Mouse (Mus musculus) embryonic facial prominence, embryonic 12.5 days (tissue): ENCODE measurements around the gene Prn. TPM values are rescaled to one million over a fixed set of nuclear protein-coding genes. Genes with fewer than 3 reads are reported as not detected.

Experiments
- ATAC-seq: fragments of 200-750 bp; cut with Nextera tagmentation; 2 replicates; pipeline ENCODE4 v1.8.0; 2017; ENCODE audit not compliant: insufficient number of reproducible peaks, insufficient read depth, low FRiP score, low TSS enrichment
- H3K27ac ChIP-seq: fragments of 300-500 bp; sonication (generic); 2 replicates; pipeline ENCODE4 v1.5.1; 2016; ENCODE audit warnings: mild to moderate bottlenecking
- H3K27me3 ChIP-seq: fragments of 300-500 bp; sonication (generic); 2 replicates; pipeline ENCODE4 v1.6.1; 2016; ENCODE audit warnings: mild to moderate bottlenecking, moderate library complexity
- H3K36me3 ChIP-seq: fragments of 300-500 bp; sonication (generic); 2 replicates; pipeline ENCODE4 v1.6.1; 2016; ENCODE audit warnings: mild to moderate bottlenecking
- H3K4me1 ChIP-seq: fragments of 300-500 bp; sonication (generic); 2 replicates; pipeline ENCODE4 v1.6.1; 2016
- H3K4me2 ChIP-seq: fragments of 300-500 bp; sonication (generic); replicated peaks from 2 replicates; pipeline ENCODE4 v1.6.1; 2016; ENCODE audit warnings: mild to moderate bottlenecking, moderate library complexity
- H3K4me3 ChIP-seq: fragments of 300-500 bp; sonication (generic); 2 replicates; pipeline ENCODE4 v1.5.1; 2016; ENCODE audit warnings: mild to moderate bottlenecking
- H3K9ac ChIP-seq: fragments of 300-500 bp; sonication (generic); 2 replicates; pipeline ENCODE4 v1.6.1; 2016; ENCODE audit warnings: mild to moderate bottlenecking, moderate library complexity
- H3K9me3 ChIP-seq: fragments of 300-500 bp; sonication (generic); 2 replicates; pipeline ENCODE4 v1.6.1; 2016; ENCODE audit warnings: mild to moderate bottlenecking, moderate library complexity
- WGBS: fragments of 180-500 bp; shearing (Covaris S2); methylation state at CpG from one replicate; pipeline ENCODE4 v1.1.7; 2016; 5-methylcytosine and 5-hydroxymethylcytosine counted together
- polyA plus RNA-seq: library from polyadenylated mRNA; unstranded; fragments of >200 nt; fragmentation: Nextera tagmentation; extraction: Ambion mirVana; gene quantifications from 2 replicates; pipeline ENCODE4 v1.2.1, GENCODE M21; 2016

Gene Prn
- polyA plus RNA-seq, 1 experiment from 2014 or later = not detected

GRCm38 (mm10) chr2:131980866-131981265 lies 71.1 kb downstream of the Prn start:
- WGBS = 43% methylated on average over 9 of the region's 9 CpGs
- H3K36me3 ChIP-seq = no peaks in the 10 kb centered on the region
- no peaks in the 10 kb centered on the region for H3K27me3 ChIP-seq
- H3K4me1 ChIP-seq = no peaks in the 10 kb centered on the region
- H3K9me3 ChIP-seq = peaks cover 8% of the 10 kb centered on the region; the same call in 1 of the 2 replicates
- H3K9ac ChIP-seq = no peak overlapping the region
- H3K4me2 ChIP-seq = no peak overlapping the region
- no peak overlapping the region for H3K27ac ChIP-seq
- H3K4me3 ChIP-seq = no peak overlapping the region
- no peak for ATAC-seq

GRCm38 (mm10) chr2:131982546-131983196 lies 72.9 kb downstream of the Prn start:
- Histone ChIP-seq H3K9me3 (peaks cover 5% of the 10 kb centered on the region; the same call in 1 of the 2 replicates), H3K9ac (no peak overlapping the region), H3K4me1 (no peaks in the 10 kb centered on the region), H3K27me3 (no peaks in the 10 kb centered on the region), H3K4me2 (no peak overlapping the region), H3K27ac (no peak overlapping the region), H3K4me3 (no peak overlapping the region), H3K36me3 (no peaks in the 10 kb centered on the region)
- 18% methylated on average over 6 of the region's 6 CpGs for WGBS
- no peak for ATAC-seq

GRCm38 (mm10) chr2:131987950-131988349 lies 78.2 kb downstream of the Prn start:
- no peaks in the 10 kb centered on the region for H3K4me1 ChIP-seq
- H3K27ac ChIP-seq = no peak overlapping the region
- no peaks in the 10 kb centered on the region for H3K9me3 ChIP-seq
- WGBS = 51% methylated on average over 3 of the region's 3 CpGs
- no peak overlapping the region for H3K4me3 ChIP-seq
- H3K36me3 ChIP-seq = no peaks in the 10 kb centered on the region
- H3K9ac ChIP-seq = no peak overlapping the region
- H3K27me3 ChIP-seq = no peaks in the 10 kb centered on the region
- H3K4me2 ChIP-seq = no peak overlapping the region
- ATAC-seq = no peak

GRCm38 (mm10) chr2:131988550-131988949 lies 78.8 kb downstream of the Prn start:
- no peak for ATAC-seq
- Histone ChIP-seq H3K36me3 (no peaks in the 10 kb centered on the region), H3K4me3 (no peak overlapping the region), H3K4me1 (peaks cover 1% of the 10 kb centered on the region; the same call in 1 of the 2 replicates), H3K9ac (no peak overlapping the region), H3K4me2 (no peak overlapping the region), H3K9me3 (no peaks in the 10 kb centered on the region), H3K27ac (no peak overlapping the region), H3K27me3 (no peaks in the 10 kb centered on the region)
- 73% methylated on average over 2 of the region's 2 CpGs for WGBS

- no peaks in the 10 kb centered on the region for H3K27me3 ChIP-seq
- no peak overlapping the region for H3K4me2 ChIP-seq
- H3K9me3 ChIP-seq = no peaks in the 10 kb centered on the region
- ATAC-seq = no peak
- H3K4me1 ChIP-seq = peaks cover 4% of the 10 kb centered on the region; the same call in 1 of the 2 replicates
- H3K27ac ChIP-seq = no peak overlapping the region
- no peaks in the 10 kb centered on the region for H3K36me3 ChIP-seq
- WGBS = 79% methylated on average over 2 of the region's 2 CpGs
- no peak overlapping the region for H3K9ac ChIP-seq
- H3K4me3 ChIP-seq = no peak overlapping the region
Measured at GRCm38 (mm10) chr2:131992487-131992886, 82.7 kb downstream of the Prn start.

GRCm38 (mm10) chr2:131993151-131993550 lies 83.4 kb downstream of the Prn start:
- Histone ChIP-seq H3K4me2 (no peak overlapping the region), H3K9me3 (no peaks in the 10 kb centered on the region), H3K27me3 (no peaks in the 10 kb centered on the region), H3K9ac (no peak overlapping the region), H3K36me3 (no peaks in the 10 kb centered on the region), H3K27ac (no peak overlapping the region), H3K4me1 (peaks cover 4% of the 10 kb centered on the region; the same call in 1 of the 2 replicates), H3K4me3 (no peak overlapping the region)
- WGBS = 83% methylated on average over 4 of the region's 4 CpGs
- no peak for ATAC-seq

- H3K27ac ChIP-seq = no peak overlapping the region
- 38% methylated on average over 14 of the region's 14 CpGs for WGBS
- ATAC-seq = no peak
Measured at GRCm38 (mm10) chr2:131993563-131994088, 83.9 kb downstream of the Prn start.

GRCm38 (mm10) chr2:131994971-131995370 lies 85.2 kb downstream of the Prn start:
- no peak overlapping the region for H3K4me2 ChIP-seq
- H3K4me1 ChIP-seq = peaks cover 4% of the 10 kb centered on the region; the same call in 1 of the 2 replicates
- H3K9ac ChIP-seq = no peak overlapping the region
- H3K27ac ChIP-seq = no peak overlapping the region
- no peak overlapping the region for H3K4me3 ChIP-seq
- H3K27me3 ChIP-seq = no peaks in the 10 kb centered on the region
- ATAC-seq = no peak
- H3K9me3 ChIP-seq = no peaks in the 10 kb centered on the region
- 86% methylated on average over 6 of the region's 6 CpGs for WGBS
- H3K36me3 ChIP-seq = no peaks in the 10 kb centered on the region

More at GRCm38 (mm10) chr2:131993563-131994088, 83.9 kb downstream of the Prn start:
- Histone ChIP-seq H3K4me1 (peaks cover 4% of the 10 kb centered on the region; the same call in 1 of the 2 replicates), H3K9ac (no peak overlapping the region), H3K9me3 (no peaks in the 10 kb centered on the region), H3K4me2 (no peak overlapping the region), H3K27me3 (no peaks in the 10 kb centered on the region), H3K4me3 (no peak overlapping the region), H3K36me3 (no peaks in the 10 kb centered on the region)

GRCm38 (mm10) chr2:131995742-131996141 lies 86.0 kb downstream of the Prn start:
- Histone ChIP-seq H3K4me2 (no peak overlapping the region), H3K9ac (no peak overlapping the region), H3K27me3 (no peaks in the 10 kb centered on the region), H3K4me1 (peaks cover 4% of the 10 kb centered on the region; the same call in 1 of the 2 replicates), H3K9me3 (no peaks in the 10 kb centered on the region), H3K4me3 (no peak overlapping the region), H3K36me3 (no peaks in the 10 kb centered on the region), H3K27ac (no peak overlapping the region)
- ATAC-seq = no peak
- WGBS = 86% methylated on average over 12 of the region's 12 CpGs

- no peak overlapping the region for H3K4me2 ChIP-seq
- H3K4me3 ChIP-seq = no peak overlapping the region
- H3K36me3 ChIP-seq = no peaks in the 10 kb centered on the region
- no peak overlapping the region for H3K27ac ChIP-seq
- no peak for ATAC-seq
- no peak overlapping the region for H3K9ac ChIP-seq
- WGBS = 85% methylated on average over 7 of the region's 7 CpGs
- H3K4me1 ChIP-seq = peaks cover 4% of the 10 kb centered on the region; the same call in 1 of the 2 replicates
- no peaks in the 10 kb centered on the region for H3K27me3 ChIP-seq
- no peaks in the 10 kb centered on the region for H3K9me3 ChIP-seq
Measured at GRCm38 (mm10) chr2:131996369-131996768, 86.6 kb downstream of the Prn start.

GRCm38 (mm10) chr2:131997356-131997755 lies 87.6 kb downstream of the Prn start:
- Histone ChIP-seq H3K27ac (no peak overlapping the region), H3K4me3 (no peak overlapping the region), H3K9ac (no peak overlapping the region), H3K27me3 (no peaks in the 10 kb centered on the region), H3K4me1 (peaks cover 4% of the 10 kb centered on the region; the same call in 1 of the 2 replicates), H3K36me3 (no peaks in the 10 kb centered on the region), H3K9me3 (no peaks in the 10 kb centered on the region), H3K4me2 (no peak overlapping the region)
- 34% methylated on average over 5 of the region's 5 CpGs for WGBS
- no peak for ATAC-seq

GRCm38 (mm10) chr2:132001696-132002334 lies 92.1 kb downstream of the Prn start:
- H3K9ac ChIP-seq = no peak overlapping the region
- no peak overlapping the region for H3K4me3 ChIP-seq
- H3K27ac ChIP-seq = no peak overlapping the region
- H3K36me3 ChIP-seq = no peaks in the 10 kb centered on the region
- H3K4me2 ChIP-seq = no peak overlapping the region
- WGBS = 79% methylated on average over 13 of the region's 13 CpGs
- H3K4me1 ChIP-seq = peaks cover 3% of the 10 kb centered on the region
- H3K27me3 ChIP-seq = no peaks in the 10 kb centered on the region
- ATAC-seq = no peak
- H3K9me3 ChIP-seq = no peaks in the 10 kb centered on the region
